Mouse (Mus musculus) left cerebral cortex, adult 9 months (tissue): ENCODE data around the gene 4933407L21Rik.

Experiments used
- DNase-seq, 2 experiments: peaks; one replicate each; pipeline ENCODE4 v3.0.0; 2022; ENCODE audit warnings: low spot score in 2 of 2

Gene 4933407L21Rik

GRCm38 (mm10) chr1:85928057-85928687 is at the start of gene 4933407L21Rik:
Gene 4933407L21Rik, plus strand, starts transcription at chr1:85928483.
- peak; percentile 82 to 83 for DNase-seq

GRCm38 (mm10) chr1:85882003-85882402 is 46.3 kb upstream of the 4933407L21Rik start:
- no peak for DNase-seq

GRCm38 (mm10) chr1:85887221-85887620 is 41.1 kb upstream of the 4933407L21Rik start:
- no peak for DNase-seq

- peak in 1 of 2 experiments; percentile 91 for DNase-seq
These were observed 34.0 kb upstream of the 4933407L21Rik start, which contains the start of gene Itm2c for GRCm38 (mm10) chr1:85894231-85894747. Gene Itm2c, plus strand, starts transcription at chr1:85894281.

- DNase-seq: peak in 1 of 2 experiments; percentile 36
These were observed 33.4 kb upstream of the 4933407L21Rik start for GRCm38 (mm10) chr1:85894748-85895360.

- DNase-seq: peak in 1 of 2 experiments; percentile 77
These were observed 32.9 kb upstream of the 4933407L21Rik start for GRCm38 (mm10) chr1:85895391-85895837.

GRCm38 (mm10) chr1:85896110-85896509 is 32.2 kb upstream of the 4933407L21Rik start:
- DNase-seq: no peak

GRCm38 (mm10) chr1:85896781-85897700 is 31.2 kb upstream of the 4933407L21Rik start:
- peak in 1 of 2 experiments; percentile 21 for DNase-seq

- DNase-seq: no peak
These were observed 30.2 kb upstream of the 4933407L21Rik start for GRCm38 (mm10) chr1:85897901-85898760.

GRCm38 (mm10) chr1:85898761-85899387 is 29.4 kb upstream of the 4933407L21Rik start:
- peak in 1 of 2 experiments; percentile 63 for DNase-seq

- peak in 1 of 2 experiments; percentile 57 for DNase-seq
These were observed 28.9 kb upstream of the 4933407L21Rik start for GRCm38 (mm10) chr1:85899388-85899761.

- peak in 1 of 2 experiments; percentile 8 for DNase-seq
These were observed 27.6 kb upstream of the 4933407L21Rik start for GRCm38 (mm10) chr1:85900521-85901333.

GRCm38 (mm10) chr1:85901516-85902107 is 26.7 kb upstream of the 4933407L21Rik start:
- DNase-seq: peak in 1 of 2 experiments; percentile 11

GRCm38 (mm10) chr1:85902108-85902561 is 26.1 kb upstream of the 4933407L21Rik start:
- DNase-seq: no peak

GRCm38 (mm10) chr1:85906892-85907291 is 21.4 kb upstream of the 4933407L21Rik start:
- no peak for DNase-seq

GRCm38 (mm10) chr1:85908754-85909590 is 19.3 kb upstream of the 4933407L21Rik start:
- DNase-seq: no peak

- no peak for DNase-seq
These were observed 15.1 kb upstream of the 4933407L21Rik start for GRCm38 (mm10) chr1:85913078-85913755.
